Mouse (Mus musculus) heart, postnatal 0 days (tissue): ENCODE results near the gene Gm5741. TPM values are rescaled to one million over a fixed set of nuclear protein-coding genes. Genes with fewer than 3 reads are reported as not detected.
"Not testable (repeated sequence)": the region's sequence is repeated elsewhere in the genome, so short reads cannot be mapped to it uniquely, and the experiment has no call there.

ENCODE experiments used
- ATAC-seq: fragments of 200-750 bp; cut with Nextera tagmentation; 2 replicates; pipeline ENCODE4 v1.8.0; 2017; ENCODE audit warnings: low read depth, moderate number of reproducible peaks, moderate library complexity; ENCODE audit not compliant: insufficient read depth
- DNase-seq: peaks from one replicate; pipeline ENCODE4 v3.0.0-alpha.2; 2016; ENCODE audit warnings: low spot score
- H3K27ac ChIP-seq: fragments of 300-500 bp; sonication (generic); 2 replicates; pipeline ENCODE4 v1.5.1; 2014; ENCODE audit warnings: low read depth, mild to moderate bottlenecking
- H3K27me3 ChIP-seq: fragments of 300-500 bp; sonication (generic); 2 replicates; pipeline ENCODE4 v1.6.1; 2014; ENCODE audit warnings: low read length, mixed read lengths; ENCODE audit not compliant: control insufficient read depth, insufficient read depth
- H3K36me3 ChIP-seq: fragments of 300-500 bp; sonication (generic); replicated peaks from 2 replicates; pipeline ENCODE4 v1.6.1; 2014; ENCODE audit warnings: low read length, mixed read lengths; ENCODE audit not compliant: control insufficient read depth, insufficient read depth
- H3K4me1 ChIP-seq: fragments of 300-500 bp; sonication (generic); 2 replicates; pipeline ENCODE4 v1.6.1; 2014; ENCODE audit warnings: antibody characterized with exemption; ENCODE audit not compliant: control insufficient read depth, insufficient read depth
- H3K4me2 ChIP-seq: fragments of 300-500 bp; sonication (generic); 2 replicates; pipeline ENCODE4 v1.6.1; 2014; ENCODE audit warnings: low read depth, mild to moderate bottlenecking, low read length, moderate library complexity
- H3K4me3 ChIP-seq: fragments of 300-500 bp; sonication (generic); 2 replicates; pipeline ENCODE4 v1.5.1; 2014; ENCODE audit warnings: low read depth, low read length
- H3K9ac ChIP-seq: fragments of 300-500 bp; sonication (generic); replicated peaks from 2 replicates; pipeline ENCODE4 v1.6.1; 2014; ENCODE audit warnings: low read depth, low read length, mixed read lengths
- H3K9me3 ChIP-seq: fragments of 300-500 bp; sonication (generic); replicated peaks from 2 replicates; pipeline ENCODE4 v1.6.1; 2016; ENCODE audit warnings: low read length; ENCODE audit not compliant: control insufficient read depth
- CTCF ChIP-seq: IDR thresholded peaks from 2 replicates; pipeline ENCODE4 v1.5.1; 2016; ENCODE audit warnings: antibody characterized with exemption, control low read depth, low read depth
- EP300 ChIP-seq: IDR thresholded peaks from 2 replicates; pipeline ENCODE4 v1.6.1; 2016; ENCODE audit warnings: antibody characterized with exemption, low read depth
- WGBS: fragments of 180-500 bp; shearing (Covaris S2); extraction: QIAGEN DNeasy Blood & Tissue Kit; methylation state at CpG from one replicate; pipeline ENCODE4 v1.1.7; 2014; 5-methylcytosine and 5-hydroxymethylcytosine counted together
- polyA plus RNA-seq: library from polyadenylated mRNA; unstranded; fragments of >200 nt; fragmentation: Nextera tagmentation; extraction: Ambion mirVana; gene quantifications from 2 replicates; pipeline ENCODE4 v1.2.1, GENCODE M21; 2015
- total RNA-seq: library from RNA; depleted of rRNA; stranded (reverse); fragments of >200 nt; gene quantifications from 2 replicates; pipeline ENCODE4 v1.2.3, GENCODE M21; 2014; ENCODE audit warnings: low replicate concordance

Gene Gm5741
- total and polyA plus RNA-seq, 2 experiments from 2014 or later, result not detected

GRCm38 (mm10) chr8:85086238-85086637, 18.5 kb upstream of the Gm5741 start:
- Histone ChIP-seq H3K4me3 (no peak overlapping the region), H3K9me3 (no peaks in the 10 kb centered on the region), H3K27me3 (no peaks in the 10 kb centered on the region), H3K36me3 (peaks cover 36% of the 10 kb centered on the region), H3K9ac (no peak overlapping the region), H3K27ac (no peak overlapping the region), H3K4me2 (no peak overlapping the region), H3K4me1 (peaks cover 11% of the 10 kb centered on the region)
- TF ChIP-seq EP300 (no peak), CTCF (no peak)
- no peak for DNase-seq
- no peak for ATAC-seq
- 74% methylated on average over 3 of the region's 3 CpGs for WGBS

- no peak for DNase-seq
- ATAC-seq, result no peak
- Histone ChIP-seq H3K27ac (no peak overlapping the region), H3K4me3 (no peak overlapping the region), H3K4me1 (peaks cover 18% of the 10 kb centered on the region), H3K27me3 (no peaks in the 10 kb centered on the region), H3K36me3 (peaks cover 36% of the 10 kb centered on the region), H3K9me3 (no peaks in the 10 kb centered on the region), H3K4me2 (no peak overlapping the region), H3K9ac (no peak overlapping the region)
- TF ChIP-seq CTCF (no peak), EP300 (no peak)
- WGBS, result 75% methylated on average over 8 of the region's 8 CpGs
Observed at GRCm38 (mm10) chr8:85084633-85085032, 16.9 kb upstream of the Gm5741 start.

- Histone ChIP-seq H3K27ac (peak within 1 kb of the TSS; percentile 55), H3K9ac (peak within 1 kb of the TSS; percentile 58), H3K36me3 (peaks cover 31% of the 10 kb centered on the region), H3K9me3 (no peaks in the 10 kb centered on the region), H3K4me1 (peaks cover 20% of the 10 kb centered on the region), H3K27me3 (no peaks in the 10 kb centered on the region), H3K4me2 (peak within 1 kb of the TSS; percentile 93), H3K4me3 (peak within 1 kb of the TSS; percentile 80)
- peak; percentile 82 for DNase-seq
- TF ChIP-seq CTCF (peak; percentile 35), EP300 (no peak)
- under 1% methylated on average over 30 of the region's 30 CpGs for WGBS
- ATAC-seq, result peak; percentile 88
Observed at GRCm38 (mm10) chr8:85083108-85083813, 15.5 kb upstream of the Gm5741 start, which contains the start of gene Man2b1. TSS of gene Man2b1 (plus strand) at chr8:85083270.

GRCm38 (mm10) chr8:85082169-85082568, 14.4 kb upstream of the Gm5741 start:
- peaks cover 20% of the 10 kb centered on the region for H3K4me1 ChIP-seq
- H3K36me3 ChIP-seq, result peaks cover 22% of the 10 kb centered on the region
- not testable (repeated sequence) for DNase-seq, H3K27ac ChIP-seq, ATAC-seq, H3K27me3 ChIP-seq, H3K4me3 ChIP-seq, H3K4me2 ChIP-seq, H3K9ac ChIP-seq, H3K9me3 ChIP-seq
- WGBS, result 79% methylated on average over 4 of the region's 4 CpGs

- H3K9me3 ChIP-seq, result no peaks in the 10 kb centered on the region
- peak within 1 kb of the TSS; percentile 99 for H3K4me2 ChIP-seq
- peaks cover 20% of the 10 kb centered on the region for H3K4me1 ChIP-seq
- peak within 1 kb of the TSS; percentile 74 for H3K4me3 ChIP-seq
- peak within 1 kb of the TSS; percentile 93 for H3K9ac ChIP-seq
- no peak for TF ChIP-seq EP300
- TF ChIP-seq CTCF, result no peak
- peaks cover 22% of the 10 kb centered on the region for H3K36me3 ChIP-seq
- peak within 1 kb of the TSS; percentile 81 for H3K27ac ChIP-seq
- DNase-seq (peak; percentile 40), ATAC-seq (peak; percentile 27; the same call in 1 of the 2 replicates)
- H3K27me3 ChIP-seq, result no peaks in the 10 kb centered on the region
- 2% methylated on average over 9 of the region's 9 CpGs for WGBS
Observed at GRCm38 (mm10) chr8:85081216-85081555, 13.4 kb upstream of the Gm5741 start, which contains the start of gene Wdr83. TSS of gene Wdr83 (minus strand) at chr8:85081306.
